Mouse (Mus musculus) retina, embryonic 14.5 days (tissue): ENCODE measurements around the gene Klf15.

Source experiments
- DNase-seq: peaks from one replicate; pipeline ENCODE4 v3.0.0-alpha.2; 2015; ENCODE audit warnings: low spot score

Klf15 gene

GRCm38 (mm10) chr6:90494155-90494554 is 31.8 kb downstream of the Klf15 start:
- no peak for DNase-seq

GRCm38 (mm10) chr6:90494566-90494965 is 32.2 kb downstream of the Klf15 start:
- DNase-seq = no peak

DNA sequence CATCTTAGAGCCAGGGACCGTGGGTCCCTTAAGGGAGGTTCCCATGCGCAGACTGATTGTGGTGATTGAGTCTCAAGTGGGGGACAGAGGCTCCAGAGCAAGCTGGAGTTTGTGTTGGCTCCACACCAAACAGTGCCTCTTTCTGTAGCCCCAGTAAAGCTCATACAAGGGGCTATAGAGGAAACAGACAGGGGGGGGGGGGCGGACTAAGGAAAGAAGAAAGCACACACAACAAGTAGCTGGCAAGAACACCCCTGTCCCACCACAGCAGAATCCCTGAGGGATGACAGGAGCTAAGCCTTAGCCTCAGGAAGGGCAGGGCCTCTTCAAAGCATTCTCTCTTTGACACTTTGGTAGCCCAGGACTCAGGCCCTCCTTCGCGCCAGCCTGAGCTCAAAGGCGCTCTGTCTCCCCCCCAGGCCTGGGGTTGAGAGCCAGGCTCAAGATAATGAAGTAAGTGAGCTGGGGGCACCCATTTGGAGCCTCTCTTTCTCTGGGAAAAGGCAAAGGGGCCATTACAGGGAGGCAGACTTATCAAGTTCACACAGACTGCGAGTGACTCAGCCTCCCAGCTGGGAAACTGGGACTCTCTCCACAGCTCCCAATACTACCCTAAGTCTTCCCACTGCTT is 33.0 kb downstream of the Klf15 start:
- DNase-seq = no peak

GRCm38 (mm10) chr6:90496217-90496616 is 33.8 kb downstream of the Klf15 start:
- no peak for DNase-seq

GRCm38 (mm10) chr6:90499509-90499908 is 37.1 kb downstream of the Klf15 start:
- DNase-seq = no peak

DNA sequence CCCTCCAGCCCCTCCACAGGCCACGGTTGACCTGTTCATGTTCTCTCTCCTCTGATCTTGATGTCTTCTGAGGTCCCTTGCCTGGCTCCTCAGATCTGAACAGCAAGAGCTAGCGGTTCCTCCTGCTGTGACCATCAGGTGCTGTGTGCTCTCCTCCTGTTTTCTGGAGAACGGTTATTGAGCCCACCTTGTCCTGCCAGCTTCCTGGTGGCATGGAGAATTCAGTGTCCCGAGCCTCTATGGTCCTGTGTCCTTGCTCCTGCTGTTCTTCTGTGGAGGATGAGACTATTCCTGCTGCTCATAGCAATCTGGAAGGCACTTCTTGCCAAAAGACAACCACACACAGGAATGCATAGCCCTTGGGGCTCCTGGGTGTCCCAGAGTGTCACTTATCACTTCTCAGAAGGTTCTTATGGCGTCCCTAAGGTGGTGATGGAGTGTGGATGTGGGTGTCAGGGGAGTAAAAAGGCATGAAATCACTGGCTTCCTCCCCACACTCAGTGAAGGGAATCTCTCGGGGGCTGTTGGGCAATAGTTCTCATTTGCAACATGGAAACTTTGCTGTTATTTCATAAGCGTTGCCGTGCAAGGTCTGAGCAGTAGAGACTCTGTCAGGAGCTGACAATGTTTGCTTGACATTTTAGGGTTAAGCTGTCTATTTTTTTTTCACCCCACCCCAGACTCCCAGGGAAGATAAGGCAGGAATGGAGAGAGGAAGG is 39.0 kb downstream of the Klf15 start:
- DNase-seq = no peak

GRCm38 (mm10) chr6:90505906-90506305 is 43.5 kb downstream of the Klf15 start:
- DNase-seq = no peak

- no peak for DNase-seq
These were observed 44.4 kb downstream of the Klf15 start for GRCm38 (mm10) chr6:90506673-90507311.

DNA sequence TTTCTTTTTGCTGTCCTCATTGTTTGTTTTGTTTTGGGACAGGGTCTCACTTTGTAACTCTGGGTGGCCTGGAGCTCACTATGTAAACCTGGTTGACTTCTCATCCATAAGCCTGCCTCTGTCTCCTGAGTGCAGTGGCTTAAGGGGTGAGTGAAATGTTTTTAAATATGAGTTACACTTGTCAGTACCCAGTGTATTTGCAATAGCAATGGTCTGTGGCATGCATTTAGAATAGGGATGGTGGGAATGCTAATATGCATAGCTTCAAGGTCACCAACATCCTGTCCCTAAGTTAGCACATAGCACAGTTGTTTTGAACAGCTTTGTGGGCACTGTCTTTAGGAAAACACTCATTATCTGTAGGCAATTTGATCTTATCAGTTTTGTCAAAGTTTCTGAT is 45.1 kb downstream of the Klf15 start:
- DNase-seq = no peak

- DNase-seq = peak; percentile 6
These were observed 45.8 kb downstream of the Klf15 start for GRCm38 (mm10) chr6:90508197-90508624.

GRCm38 (mm10) chr6:90509085-90509484 is 46.7 kb downstream of the Klf15 start:
- DNase-seq = no peak

DNA sequence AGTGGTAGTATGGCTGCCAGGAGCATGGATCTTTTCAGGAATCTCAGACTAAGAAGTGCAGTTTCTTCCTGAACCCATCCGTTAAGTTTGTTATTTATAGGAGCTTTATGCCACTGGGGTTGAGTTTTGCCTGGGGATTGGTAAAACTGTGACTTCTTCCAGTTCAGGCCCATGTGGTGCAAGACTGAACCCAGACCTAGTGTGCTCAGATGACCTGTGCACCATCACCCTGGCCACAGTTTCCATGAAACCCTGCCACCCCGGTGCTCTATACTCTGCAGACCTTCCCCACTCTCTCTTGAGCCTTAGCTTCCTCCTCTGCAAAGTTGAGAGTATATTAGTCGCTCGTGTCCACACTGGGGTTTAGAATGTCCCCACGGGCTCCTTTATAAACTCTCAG is 50.0 kb downstream of the Klf15 start:
- no peak for DNase-seq

- no peak for DNase-seq
These were observed 50.9 kb downstream of the Klf15 start for GRCm38 (mm10) chr6:90513074-90513856.

DNA sequence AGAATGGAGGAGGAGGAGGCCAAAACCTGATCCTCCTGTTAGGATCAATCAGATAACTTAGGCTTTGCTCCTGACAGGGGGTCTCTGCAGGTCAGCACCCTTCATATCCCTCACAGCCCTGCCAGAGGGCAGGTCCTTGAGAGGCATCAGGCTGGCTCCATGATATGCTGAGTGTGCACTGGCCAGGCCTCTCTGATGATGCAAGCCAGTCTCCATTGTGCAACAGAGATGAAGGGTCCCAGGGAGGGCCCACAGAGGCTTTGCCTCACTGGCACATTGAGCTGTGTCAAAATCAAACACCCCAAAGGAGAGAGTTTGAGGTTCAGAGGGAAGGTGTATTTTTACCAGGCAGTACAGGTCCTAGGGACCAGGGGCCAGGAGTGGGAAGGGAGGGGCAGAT is 52.0 kb downstream of the Klf15 start:
- no peak for DNase-seq

DNA sequence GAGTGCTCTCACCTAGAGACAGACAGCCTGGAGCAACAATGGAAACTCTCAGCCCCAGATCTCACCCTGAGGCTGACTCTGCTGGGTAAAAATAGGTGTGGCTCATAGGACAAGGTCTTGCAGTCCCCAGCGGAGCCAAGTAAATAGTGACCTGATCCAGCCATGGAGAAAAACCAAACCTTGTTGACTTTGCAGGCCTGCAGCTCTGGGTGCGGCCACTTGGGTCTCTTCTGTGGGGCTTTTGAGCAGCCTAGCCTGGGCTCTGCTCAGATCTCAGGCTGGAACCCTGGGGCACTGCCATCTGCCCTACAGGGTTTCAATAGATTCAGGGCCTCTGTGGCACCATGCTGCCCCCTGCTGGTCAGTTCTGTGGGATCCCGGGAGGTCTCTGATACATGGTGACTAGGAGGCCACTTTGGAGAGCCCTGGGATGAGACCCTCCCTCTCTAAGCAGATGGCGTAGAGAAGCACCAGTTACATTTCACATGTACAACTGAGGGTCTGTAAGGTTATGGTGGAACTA is 52.6 kb downstream of the Klf15 start:
- DNase-seq = peak; percentile 90

- no peak for DNase-seq
These were observed 56.5 kb downstream of the Klf15 start for GRCm38 (mm10) chr6:90518892-90519291.

DNA sequence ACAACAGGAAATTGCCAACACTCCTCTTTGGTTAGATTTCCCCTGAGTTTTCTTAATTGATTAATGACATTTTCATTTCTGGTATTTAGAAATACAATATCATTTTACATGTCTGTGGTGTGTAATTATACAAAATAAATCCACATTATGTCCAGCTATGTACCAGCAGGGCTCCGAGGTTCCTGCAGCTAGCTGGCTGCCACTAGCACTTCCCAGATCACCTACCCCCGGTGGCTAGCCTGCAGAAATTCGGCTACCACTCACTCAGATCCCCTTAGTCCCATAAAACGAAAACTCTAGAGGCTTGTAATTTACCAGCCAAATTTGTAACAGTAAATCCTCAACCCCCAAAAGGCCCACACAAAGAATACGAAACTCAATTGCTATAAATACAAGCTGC is 57.0 kb downstream of the Klf15 start:
- no peak for DNase-seq
